Comparison of ENCODE assay signal across 8 mouse cellular contexts in genomic region chr3:110250839-110251700, GRCm38 (mm10). TPM values are rescaled to one million over a fixed set of nuclear protein-coding genes. Genes with fewer than 3 reads are reported as not detected.
DNase-seq lines count a peak whose midpoint lies in the region; ATAC-seq and TF ChIP-seq lines count a peak whose summit lies in the region.

TSS of gene Prmt6 (minus strand) at chr3:110250998.

- H3K9me3 ChIP-seq in forebrain, embryonic 14.5 days (replicated peaks; ENCODE audit: control insufficient read depth, low read length), result no peaks in the 10 kb centered on the region
- H3K9me3 ChIP-seq in liver, embryonic 16.5 days (replicated peaks; ENCODE audit: control insufficient read depth, low read length), result no peaks in the 10 kb centered on the region
- H3K9me3 ChIP-seq in neural tube, embryonic 15.5 days (replicated peaks), result no peaks in the 10 kb centered on the region

- DNase-seq in MEL-GATA-1-ER (ENCODE audit: extremely low read depth, low read depth), result peak; percentile 79
- peak; percentile 89 for DNase-seq in cerebellum, adult 11-12 months
- DNase-seq in forebrain, embryonic 14.5 days (ENCODE audit: low spot score), result peak; percentile 95
- peak; percentile 88 to 91 for DNase-seq in heart, postnatal 14 days
- DNase-seq in large intestine, adult 2 months (ENCODE audit: low read depth, low spot score), result peak; percentile 70
- peak; percentile 92 for DNase-seq in thymus, adult 2 months

- H3K27ac ChIP-seq in forebrain, embryonic 14.5 days (ENCODE audit: low read depth, low read length), result peak within 1 kb of the TSS; percentile 95
- H3K27ac ChIP-seq in liver, embryonic 16.5 days (ENCODE audit: low read length), result peak within 1 kb of the TSS; percentile 73
- H3K27ac ChIP-seq in neural tube, embryonic 15.5 days (replicated peaks), result peak within 1 kb of the TSS; percentile 97
- H3K27ac ChIP-seq in thymus, adult 2 months (ENCODE audit: control insufficient read depth, insufficient read depth, low read length), result no peak within 1 kb of the TSS

- H3K36me3 ChIP-seq in forebrain, embryonic 14.5 days (ENCODE audit: control insufficient read depth, insufficient read depth, low read length), result peaks cover 11% of the 10 kb centered on the region; the same call in 1 of the 2 replicates
- H3K36me3 ChIP-seq in liver, embryonic 16.5 days (ENCODE audit: control insufficient read depth, insufficient read depth), result no peaks in the 10 kb centered on the region; the same call in 1 of the 2 replicates
- peaks cover 16% of the 10 kb centered on the region for H3K36me3 ChIP-seq in neural tube, embryonic 15.5 days
- H3K36me3 ChIP-seq in thymus, adult 2 months (ENCODE audit: control insufficient read depth, insufficient read depth, low read length), result no peaks in the 10 kb centered on the region

- peak; percentile 96 for ATAC-seq in forebrain, embryonic 14.5 days
- ATAC-seq in liver, embryonic 16.5 days (ENCODE audit: low read depth), result peak; percentile 82
- peak; percentile 96 for ATAC-seq in neural tube, embryonic 15.5 days (ENCODE audit: low FRiP score)

- peak within 1 kb of the TSS; percentile 91 for H3K4me3 ChIP-seq in forebrain, embryonic 14.5 days (ENCODE audit: low read depth, low read length)
- H3K4me3 ChIP-seq in liver, embryonic 16.5 days (ENCODE audit: low read depth, low read length), result peak within 1 kb of the TSS; percentile 88
- H3K4me3 ChIP-seq in neural tube, embryonic 15.5 days (replicated peaks), result peak within 1 kb of the TSS; percentile 95
- peak within 1 kb of the TSS; percentile 92 for H3K4me3 ChIP-seq in thymus, adult 2 months (ENCODE audit: control insufficient read depth, insufficient read depth, low read length)

- peaks cover 14% of the 10 kb centered on the region; the same call in 1 of the 2 replicates for H3K4me1 ChIP-seq in forebrain, embryonic 14.5 days (ENCODE audit: control insufficient read depth, insufficient read depth, low read length)
- peaks cover 13% of the 10 kb centered on the region for H3K4me1 ChIP-seq in liver, embryonic 16.5 days (ENCODE audit: control insufficient read depth, low read depth, low read length)
- peaks cover 18% of the 10 kb centered on the region for H3K4me1 ChIP-seq in neural tube, embryonic 15.5 days
- H3K4me1 ChIP-seq in thymus, adult 2 months (replicated peaks; ENCODE audit: control insufficient read depth, insufficient read depth, low read length), result peaks cover 6% of the 10 kb centered on the region; the same call in 1 of the 2 replicates

- 0 out of 2 replicates have a peak, but pooled peaks have one; percentile 30 for TF ChIP-seq CTCF in thymus, adult 2 months (IDR thresholded peaks at IDR 0.05; ENCODE audit: borderline replicate concordance, control insufficient read depth, extremely low read depth, insufficient read depth, low read length, poor library complexity)

- peak within 1 kb of the TSS; percentile 97 for H3K9ac ChIP-seq in forebrain, embryonic 14.5 days (ENCODE audit: low read length)
- H3K9ac ChIP-seq in liver, embryonic 16.5 days (ENCODE audit: low read depth, low read length), result peak within 1 kb of the TSS; percentile 80
- H3K9ac ChIP-seq in neural tube, embryonic 15.5 days (replicated peaks), result peak within 1 kb of the TSS; percentile 95

- peak within 1 kb of the TSS; percentile 71 for H3K4me2 ChIP-seq in forebrain, embryonic 14.5 days (ENCODE audit: low read length)
- peak within 1 kb of the TSS; percentile 74 for H3K4me2 ChIP-seq in liver, embryonic 16.5 days (ENCODE audit: low read depth, low read length)
- peak within 1 kb of the TSS; percentile 63 for H3K4me2 ChIP-seq in neural tube, embryonic 15.5 days

- TF ChIP-seq POLR2A in thymus, adult 2 months (IDR thresholded peaks at IDR 0.05; ENCODE audit: control insufficient read depth, extremely low read depth, insufficient read depth, low read length, poor library complexity), result peak; percentile 79

- intact Hi-C loops in heart, postnatal 14 days (cut with DNase I), result loop anchor here (10.0 kb wide), 1 partner anchor 106 kb away; the partner anchor contains the start of gene Ntng1

- 19% methylated on average over 37 of the region's 38 CpGs for WGBS in forebrain, embryonic 14.5 days
- 14% methylated on average over 38 of the region's 38 CpGs for WGBS in large intestine, adult 2 months
- WGBS in liver, embryonic 16.5 days (ENCODE audit: insufficient replicate concordance), result 20% methylated on average over 33 of the region's 38 CpGs
- 21% methylated on average over 37 of the region's 38 CpGs for WGBS in neural tube, embryonic 15.5 days
- WGBS in thymus, adult 2 months, result 21% methylated on average over 38 of the region's 38 CpGs

- no peaks in the 10 kb centered on the region for H3K27me3 ChIP-seq in forebrain, embryonic 14.5 days (replicated peaks; ENCODE audit: control insufficient read depth, insufficient read depth, low read length)
- no peaks in the 10 kb centered on the region for H3K27me3 ChIP-seq in liver, embryonic 16.5 days (ENCODE audit: control insufficient read depth, insufficient read depth, low read depth, low read length)
- H3K27me3 ChIP-seq in neural tube, embryonic 15.5 days (replicated peaks), result no peaks in the 10 kb centered on the region
- no peaks in the 10 kb centered on the region for H3K27me3 ChIP-seq in thymus, adult 2 months (ENCODE audit: control insufficient read depth, insufficient read depth, low read length)

RNA-seq across cellular contexts. Expression of gene Prmt6, which starts in this region (rescaled TPM):
- polyA plus RNA-seq in forebrain, embryonic 14.5 days (2014; fragmentation: Nextera tagmentation; extraction: Ambion mirVana), result 26.8 and 28.1 TPM in 2 replicates
- 1 to 10 TPM; 4.6 to 4.7 TPM for total RNA-seq in heart, postnatal 14 days (2021)
- polyA plus RNA-seq in large intestine, adult 2 months (2012; rRNA removed), result 3.8 and 5.1 TPM in 2 replicates
- polyA plus RNA-seq in liver, embryonic 16.5 days (2015; fragmentation: Nextera tagmentation; extraction: Ambion mirVana), result 3.6 and 4.4 TPM in 2 replicates
- polyA plus RNA-seq in neural tube, embryonic 15.5 days (2015; fragmentation: Nextera tagmentation; extraction: Ambion mirVana), result 21.8 and 23.7 TPM in 2 replicates
- polyA plus RNA-seq in thymus, adult 2 months (2012; rRNA removed), result 17.0 and 20.3 TPM in 2 replicates
